Mouse (Mus musculus) midbrain, embryonic 13.5 days (tissue): Measurements from ENCODE around the gene Cenpb. TPM values are rescaled to one million over a fixed set of nuclear protein-coding genes. Genes with fewer than 3 reads are reported as not detected.
A peak's percentile ranks its signal among the peaks of the same experiment; 100 is the strongest.

Experiments used
- ATAC-seq: fragments of 200-750 bp; cut with Nextera tagmentation; 2 replicates; pipeline ENCODE4 v1.8.0; 2017; ENCODE audit warnings: mild to moderate bottlenecking, moderate TSS enrichment, moderate library complexity
- H3K27ac ChIP-seq: fragments of 300-500 bp; sonication (generic); 2 replicates; pipeline ENCODE4 v1.5.1; 2015; ENCODE audit warnings: inconsistent platforms, mild to moderate bottlenecking, moderate library complexity
- H3K27me3 ChIP-seq: fragments of 300-500 bp; sonication (generic); 2 replicates; pipeline ENCODE4 v1.6.1; 2015; ENCODE audit warnings: mild to moderate bottlenecking, inconsistent platforms
- H3K36me3 ChIP-seq: fragments of 300-500 bp; sonication (generic); 2 replicates; pipeline ENCODE4 v1.6.1; 2015; ENCODE audit warnings: mild to moderate bottlenecking, inconsistent platforms
- H3K4me1 ChIP-seq: fragments of 300-500 bp; sonication (generic); replicated peaks from 2 replicates; pipeline ENCODE4 v1.6.1; 2015; ENCODE audit warnings: inconsistent platforms
- H3K4me2 ChIP-seq: fragments of 300-500 bp; sonication (generic); replicated peaks from 2 replicates; pipeline ENCODE4 v1.6.1; 2015; ENCODE audit warnings: moderate library complexity, mild to moderate bottlenecking, inconsistent platforms
- H3K4me3 ChIP-seq: fragments of 300-500 bp; sonication (generic); replicated peaks from 2 replicates; pipeline ENCODE4 v1.5.1; 2015; ENCODE audit warnings: mild to moderate bottlenecking, inconsistent platforms
- H3K9ac ChIP-seq: fragments of 300-500 bp; sonication (generic); replicated peaks from 2 replicates; pipeline ENCODE4 v1.6.1; 2015; ENCODE audit warnings: mild to moderate bottlenecking, inconsistent platforms
- H3K9me3 ChIP-seq: fragments of 300-500 bp; sonication (generic); 2 replicates; pipeline ENCODE4 v1.6.1; 2016; ENCODE audit warnings: mild to moderate bottlenecking, inconsistent platforms
- WGBS: fragments of 180-500 bp; shearing (Covaris S2); methylation state at CpG from one replicate; pipeline ENCODE4 v1.1.7; 2015; 5-methylcytosine and 5-hydroxymethylcytosine counted together
- polyA plus RNA-seq: library from polyadenylated mRNA; unstranded; fragments of >200 nt; fragmentation: Nextera tagmentation; extraction: Ambion mirVana; gene quantifications from 2 replicates; pipeline ENCODE4 v1.2.1, GENCODE M21; 2015

Cenpb gene
- polyA plus RNA-seq, 1 experiment from 2014 or later, result 15.0 TPM

GRCm38 (mm10) chr2:131159491-131159910 is 20.4 kb downstream of the Cenpb start:
- Histone ChIP-seq H3K4me1 (peaks cover 44% of the 10 kb centered on the region), H3K27me3 (no peaks in the 10 kb centered on the region), H3K27ac (peak overlapping the region; percentile 97), H3K4me2 (peak overlapping the region; percentile 79), H3K36me3 (peaks cover 8% of the 10 kb centered on the region; the same call in 1 of the 2 replicates), H3K4me3 (peak overlapping the region; percentile 68), H3K9me3 (no peaks in the 10 kb centered on the region), H3K9ac (peak overlapping the region; percentile 83)
- peak; percentile 81 for ATAC-seq
- under 1% methylated on average over 18 of the region's 18 CpGs for WGBS

GRCm38 (mm10) chr2:131156987-131157386 is 22.9 kb downstream of the Cenpb start:
- peaks cover 22% of the 10 kb centered on the region for H3K36me3 ChIP-seq
- H3K4me3 ChIP-seq, result no peak overlapping the region
- no peak for ATAC-seq
- H3K27me3 ChIP-seq, result no peaks in the 10 kb centered on the region
- 97% methylated on average over 7 of the region's 7 CpGs for WGBS
- H3K27ac ChIP-seq, result no peak overlapping the region
- H3K4me2 ChIP-seq, result no peak overlapping the region; the same call in 1 of the 2 replicates
- H3K9ac ChIP-seq, result no peak overlapping the region
- no peaks in the 10 kb centered on the region for H3K9me3 ChIP-seq
- H3K4me1 ChIP-seq, result peaks cover 44% of the 10 kb centered on the region

DNA sequence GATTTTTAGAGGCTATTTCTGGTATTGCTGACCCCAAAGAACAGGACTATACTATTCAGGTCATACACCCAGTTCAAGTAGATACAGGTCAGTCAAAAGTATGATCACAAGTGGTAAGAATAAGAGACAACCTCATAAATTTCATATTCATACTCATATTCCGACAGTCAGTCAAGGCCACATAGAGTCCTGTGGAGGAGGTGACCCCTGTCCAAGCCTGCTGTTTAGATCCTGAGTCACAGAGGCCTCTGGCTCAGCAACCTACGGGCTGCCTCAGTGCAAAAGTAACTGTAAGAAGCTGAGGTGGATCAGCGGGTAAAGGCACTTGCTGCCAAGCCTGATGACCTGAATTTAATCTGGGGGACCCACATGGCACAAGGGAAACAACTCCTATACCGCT is 25.8 kb downstream of the Cenpb start:
- H3K4me1 ChIP-seq, result peaks cover 33% of the 10 kb centered on the region

DNA sequence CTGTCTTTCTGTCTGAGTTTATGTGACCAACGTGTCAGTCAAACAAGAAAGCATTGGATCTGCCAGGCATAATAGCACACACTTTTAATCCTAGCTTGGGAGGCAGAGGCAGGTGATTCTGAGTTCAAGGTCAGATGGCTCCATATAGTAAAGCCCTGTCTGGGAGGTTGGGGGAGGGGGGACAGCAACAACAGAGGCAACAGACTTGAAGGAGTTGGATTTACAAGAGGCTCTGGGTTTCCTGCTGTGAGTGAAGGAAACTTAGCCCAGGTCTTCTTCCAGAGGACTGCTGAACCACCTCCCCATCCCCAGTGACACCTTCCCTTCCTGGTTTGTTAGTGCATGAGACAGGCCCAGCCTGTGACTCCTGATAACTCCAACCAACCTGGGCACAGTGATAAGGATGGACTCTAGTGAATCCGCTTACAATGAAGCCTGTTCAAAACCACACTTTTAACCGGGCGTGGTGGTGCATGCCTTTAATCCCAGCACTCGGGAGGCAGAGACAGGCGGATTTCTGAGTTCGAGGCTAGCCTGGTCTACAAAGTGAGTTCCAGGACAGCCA is 27.6 kb downstream of the Cenpb start:
- Histone ChIP-seq H3K27ac (no peak overlapping the region), H3K9me3 (no peaks in the 10 kb centered on the region), H3K36me3 (peaks cover 68% of the 10 kb centered on the region)

More for the DNA sequence above, 25.8 kb downstream of the Cenpb start:
- no peak overlapping the region for H3K4me2 ChIP-seq
- H3K27me3 ChIP-seq, result no peaks in the 10 kb centered on the region
- no peak overlapping the region for H3K9ac ChIP-seq
- H3K4me3 ChIP-seq, result no peak overlapping the region
- 87% methylated on average over 4 of the region's 4 CpGs for WGBS
- ATAC-seq, result no peak
- H3K27ac ChIP-seq, result no peak overlapping the region
- no peaks in the 10 kb centered on the region for H3K9me3 ChIP-seq
- H3K36me3 ChIP-seq, result peaks cover 50% of the 10 kb centered on the region

DNA sequence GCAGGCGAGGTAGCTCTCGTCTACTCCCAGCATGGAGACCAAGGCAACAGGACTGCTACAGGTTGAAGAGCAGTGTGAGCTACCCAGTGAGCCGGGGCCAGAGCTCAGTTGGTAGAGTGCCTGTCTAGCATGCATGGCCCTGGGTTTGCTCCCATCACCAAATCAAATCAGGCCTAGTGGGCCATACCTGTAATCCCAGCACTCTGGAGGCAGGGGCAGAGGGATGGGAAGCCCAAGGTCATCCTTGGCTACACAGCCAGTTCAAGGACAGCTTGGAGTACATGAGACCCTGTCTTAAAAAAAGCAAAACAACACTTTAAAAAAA is 30.7 kb downstream of the Cenpb start:
- no peak for ATAC-seq
- 90% methylated on average over 3 of the region's 3 CpGs for WGBS
- Histone ChIP-seq H3K27me3 (no peaks in the 10 kb centered on the region), H3K36me3 (peaks cover 90% of the 10 kb centered on the region), H3K27ac (no peak overlapping the region), H3K9me3 (no peaks in the 10 kb centered on the region), H3K9ac (no peak overlapping the region), H3K4me2 (no peak overlapping the region), H3K4me3 (no peak overlapping the region), H3K4me1 (no peaks in the 10 kb centered on the region)

More for the DNA sequence above, 27.6 kb downstream of the Cenpb start:
- Histone ChIP-seq H3K4me3 (no peak overlapping the region), H3K9ac (no peak overlapping the region), H3K27me3 (no peaks in the 10 kb centered on the region), H3K4me1 (peaks cover 15% of the 10 kb centered on the region), H3K4me2 (no peak overlapping the region)
- WGBS, result 95% methylated on average over 7 of the region's 7 CpGs
- ATAC-seq, result no peak

DNA sequence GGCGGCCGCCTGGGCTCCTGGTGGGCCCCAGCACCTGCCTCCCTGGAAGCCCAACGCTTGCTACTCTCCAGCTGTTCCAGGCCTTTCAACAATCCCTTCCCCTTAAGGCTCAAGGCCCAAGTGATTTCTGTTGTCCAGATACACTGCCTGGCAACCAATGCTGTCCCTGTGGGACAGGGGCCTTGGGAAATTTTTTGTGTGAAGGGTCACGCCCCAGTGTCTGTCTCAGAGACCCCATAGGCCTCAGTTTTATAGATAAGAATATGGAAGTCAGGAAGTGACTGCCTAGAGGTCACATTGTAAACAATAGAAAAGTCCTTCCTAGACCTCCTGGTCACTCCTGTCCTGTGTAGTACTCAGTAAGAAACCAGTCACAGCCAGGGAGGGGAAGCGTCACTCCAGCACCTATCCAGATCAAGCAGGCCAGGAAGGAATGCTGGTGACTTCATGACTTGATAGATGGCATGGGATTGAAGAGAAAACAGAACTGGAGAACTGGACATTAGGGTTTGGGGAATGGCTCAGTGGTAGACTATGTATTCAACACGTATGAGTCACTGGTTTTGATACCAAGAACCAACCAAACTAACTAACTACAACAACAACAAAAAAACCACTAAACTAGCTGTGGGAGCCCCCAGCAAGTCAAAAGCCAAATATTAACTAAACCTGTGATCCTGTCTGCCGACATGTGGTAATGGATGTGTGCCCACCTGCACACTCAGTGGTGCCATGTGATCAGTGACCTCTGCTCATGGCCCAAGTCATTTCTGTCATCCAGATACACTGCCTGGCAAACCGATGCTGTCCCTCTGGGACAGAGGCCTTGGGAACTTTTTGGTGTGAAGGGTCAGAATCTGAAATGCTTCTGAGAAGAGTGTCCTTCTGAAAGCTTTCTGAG is 31.3 kb downstream of the Cenpb start:
- Histone ChIP-seq H3K9ac (no peak overlapping the region), H3K27ac (no peak overlapping the region), H3K9me3 (no peaks in the 10 kb centered on the region), H3K27me3 (no peaks in the 10 kb centered on the region), H3K4me1 (no peaks in the 10 kb centered on the region), H3K4me2 (no peak overlapping the region), H3K36me3 (peaks cover 93% of the 10 kb centered on the region), H3K4me3 (no peak overlapping the region)
- ATAC-seq, result no peak
- WGBS, result 89% methylated on average over 8 of the region's 8 CpGs

- no peak for ATAC-seq
- no peak overlapping the region for H3K4me2 ChIP-seq
- H3K27me3 ChIP-seq, result no peaks in the 10 kb centered on the region
- 94% methylated on average over 8 of the region's 8 CpGs for WGBS
- peaks cover 84% of the 10 kb centered on the region for H3K36me3 ChIP-seq
- H3K9me3 ChIP-seq, result no peaks in the 10 kb centered on the region
- H3K27ac ChIP-seq, result no peak overlapping the region
- no peak overlapping the region for H3K9ac ChIP-seq
- H3K4me1 ChIP-seq, result peaks cover 5% of the 10 kb centered on the region
- H3K4me3 ChIP-seq, result no peak overlapping the region
These were observed 32.9 kb downstream of the Cenpb start for GRCm38 (mm10) chr2:131147043-131147365.

- WGBS, result 94% methylated on average over 21 of the region's 21 CpGs
- peaks cover 5% of the 10 kb centered on the region for H3K4me1 ChIP-seq
- no peak overlapping the region for H3K4me2 ChIP-seq
- no peak overlapping the region for H3K9ac ChIP-seq
- no peak overlapping the region for H3K27ac ChIP-seq
- H3K36me3 ChIP-seq, result peaks cover 79% of the 10 kb centered on the region
- no peak overlapping the region for H3K4me3 ChIP-seq
- no peaks in the 10 kb centered on the region for H3K27me3 ChIP-seq
- ATAC-seq, result no peak
- H3K9me3 ChIP-seq, result no peaks in the 10 kb centered on the region
These were observed 33.4 kb downstream of the Cenpb start for GRCm38 (mm10) chr2:131146193-131147042.

DNA sequence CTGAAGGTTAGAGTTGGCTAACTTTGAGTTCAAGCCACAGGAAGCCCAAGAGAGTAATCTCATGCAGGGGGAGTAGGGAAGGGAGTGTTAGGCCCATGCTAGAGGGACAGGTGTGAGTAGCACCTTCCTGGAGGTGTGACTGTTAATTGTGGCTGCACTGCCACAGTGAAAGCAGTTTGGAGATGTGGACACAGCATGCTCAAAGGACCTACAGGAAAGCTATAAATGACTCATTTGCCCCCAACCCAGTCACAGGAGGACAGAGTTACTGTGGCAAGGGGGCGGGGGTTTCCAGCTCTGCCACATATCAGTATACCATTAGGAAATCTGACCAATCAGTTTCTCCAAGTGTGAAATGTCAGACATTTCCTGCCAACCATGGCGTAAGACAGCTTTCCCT is 34.3 kb downstream of the Cenpb start:
- H3K9me3 ChIP-seq, result no peaks in the 10 kb centered on the region
- peaks cover 5% of the 10 kb centered on the region for H3K4me1 ChIP-seq
- H3K4me2 ChIP-seq, result no peak overlapping the region
- ATAC-seq, result no peak
- whole genome bisulfite sequencing, result 94% methylated on average over 2 of the region's 2 CpGs
- H3K9ac ChIP-seq, result no peak overlapping the region
- H3K36me3 ChIP-seq, result peaks cover 70% of the 10 kb centered on the region
- no peaks in the 10 kb centered on the region for H3K27me3 ChIP-seq
- H3K4me3 ChIP-seq, result no peak overlapping the region
- H3K27ac ChIP-seq, result no peak overlapping the region

DNA sequence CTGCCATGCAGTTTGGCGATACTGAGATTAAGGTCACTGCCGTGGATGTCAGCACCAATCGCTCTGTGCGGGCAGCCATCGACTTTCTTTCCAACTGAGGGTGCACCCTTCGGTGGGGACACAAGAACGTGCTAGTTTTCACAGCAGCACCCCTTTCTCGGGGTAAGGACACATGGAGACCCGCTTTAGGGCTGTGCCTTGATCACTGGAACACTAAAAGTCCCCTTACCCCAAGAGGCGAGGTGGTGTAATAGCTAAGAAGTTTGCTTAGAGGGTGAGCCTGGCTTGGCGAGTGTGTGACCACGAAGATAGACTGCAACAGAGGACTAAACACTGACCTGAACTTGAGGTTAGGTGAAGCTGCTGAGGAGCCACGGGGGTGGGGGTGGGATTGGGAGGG is 34.7 kb downstream of the Cenpb start:
- H3K36me3 ChIP-seq, result peaks cover 66% of the 10 kb centered on the region
- H3K4me2 ChIP-seq, result no peak overlapping the region
- no peak overlapping the region for H3K4me3 ChIP-seq
- no peaks in the 10 kb centered on the region for H3K9me3 ChIP-seq
- ATAC-seq, result no peak
- peaks cover 5% of the 10 kb centered on the region for H3K4me1 ChIP-seq
- no peak overlapping the region for H3K9ac ChIP-seq
- no peak overlapping the region for H3K27ac ChIP-seq
- no peaks in the 10 kb centered on the region for H3K27me3 ChIP-seq
- 77% methylated on average over 13 of the region's 13 CpGs for WGBS

GRCm38 (mm10) chr2:131143007-131143780 is 36.7 kb downstream of the Cenpb start:
- Histone ChIP-seq H3K27me3 (no peaks in the 10 kb centered on the region), H3K9me3 (no peaks in the 10 kb centered on the region), H3K4me2 (no peak overlapping the region), H3K4me3 (no peak overlapping the region), H3K4me1 (peaks cover 5% of the 10 kb centered on the region), H3K9ac (no peak overlapping the region), H3K27ac (no peak overlapping the region), H3K36me3 (peaks cover 48% of the 10 kb centered on the region)
- WGBS, result 70% methylated on average over 22 of the region's 22 CpGs
- ATAC-seq, result no peak
